Mouse (Mus musculus) layer of hippocampus, adult 9-10 months (tissue): ENCODE results near the gene Nsun2.
A peak's percentile ranks its signal among the peaks of the same experiment; 100 is the strongest.
"Not testable (repeated sequence)": the region's sequence is repeated elsewhere in the genome, so short reads cannot be mapped to it uniquely, and the experiment has no call there.

Experiments used
- DNase-seq: peaks from one replicate; pipeline ENCODE4 v3.0.0; 2022; ENCODE audit warnings: low spot score

Gene Nsun2

GRCm38 (mm10) chr13:69593453-69593852, 59.9 kb downstream of the Nsun2 start:
- DNase-seq: no peak

DNA sequence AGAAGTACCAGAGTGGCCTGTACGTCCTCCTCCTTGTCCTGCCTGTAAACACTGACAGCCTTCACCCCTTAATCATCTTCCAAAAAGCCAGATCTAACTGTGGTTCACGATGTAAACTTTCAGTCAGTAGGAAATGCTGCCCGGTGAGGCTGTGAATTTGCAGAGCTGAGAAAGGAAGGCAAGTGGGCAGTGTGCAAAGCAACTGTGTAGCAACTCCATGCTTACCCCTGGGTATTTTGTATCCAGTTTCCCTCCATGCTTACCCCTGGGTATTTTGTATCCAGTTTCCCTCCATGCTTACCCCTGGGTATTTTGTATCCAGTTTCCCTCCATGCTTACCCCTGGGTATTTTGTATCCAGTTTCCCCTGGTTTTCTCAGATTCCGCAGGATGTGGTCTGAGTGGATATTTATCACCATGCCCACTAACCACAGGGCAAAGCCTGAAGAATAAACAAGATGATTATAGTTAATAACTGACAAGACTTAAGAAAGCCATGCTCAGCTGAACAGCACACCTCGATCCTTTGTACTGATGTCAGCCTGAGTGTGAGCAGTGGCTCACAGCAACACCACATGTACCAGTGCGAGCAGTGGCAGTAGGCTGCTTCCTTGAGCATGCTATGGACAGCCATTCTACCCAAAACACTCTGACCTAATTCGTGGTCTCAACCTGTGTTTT, 61.2 kb downstream of the Nsun2 start:
- DNase-seq: no peak

- no peak for DNase-seq
Observed at GRCm38 (mm10) chr13:69595911-69596310, 62.4 kb downstream of the Nsun2 start.

DNA sequence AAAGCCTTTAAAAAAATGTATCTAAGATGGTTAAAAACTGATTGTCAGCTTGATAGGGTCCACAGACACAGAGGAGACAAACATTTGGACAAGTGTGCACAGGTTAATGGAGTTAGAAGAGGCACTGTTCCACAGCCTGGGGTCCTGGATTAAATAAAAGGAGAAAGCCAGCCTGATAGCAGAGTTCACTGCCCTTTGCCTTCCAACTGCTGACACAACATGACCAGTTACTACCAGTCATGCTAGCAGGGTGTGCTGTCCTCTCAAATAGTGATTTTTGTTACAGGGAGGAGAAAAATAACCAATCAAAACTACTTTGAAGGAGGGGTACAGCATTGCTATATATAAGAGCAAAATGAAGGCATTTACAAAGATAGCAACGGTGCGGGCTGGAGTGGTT, 63.0 kb downstream of the Nsun2 start:
- no peak for DNase-seq

- DNase-seq: no peak
Observed at GRCm38 (mm10) chr13:69598867-69599266, 65.3 kb downstream of the Nsun2 start.

DNA sequence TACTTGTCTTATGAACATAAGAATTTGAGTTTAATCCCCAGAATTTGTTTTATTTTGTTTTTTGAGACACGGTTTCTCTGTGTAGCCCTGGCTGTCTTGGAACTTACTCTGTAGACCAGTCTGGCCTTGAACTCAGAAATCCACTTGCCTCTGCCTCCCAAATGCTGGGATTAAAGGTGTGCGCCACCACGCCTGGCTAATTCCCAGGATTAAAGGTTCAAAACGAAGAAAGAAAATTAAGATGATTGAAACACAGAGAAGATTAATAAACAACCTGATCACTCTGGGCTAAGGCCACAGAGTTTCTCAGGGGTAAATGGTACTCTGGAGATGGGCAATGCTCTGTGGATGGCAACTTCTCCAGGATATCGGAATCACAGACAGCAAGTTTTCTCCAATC, 67.3 kb downstream of the Nsun2 start:
- not testable (repeated sequence) for DNase-seq

GRCm38 (mm10) chr13:69601321-69601720, 67.8 kb downstream of the Nsun2 start:
- DNase-seq: no peak

GRCm38 (mm10) chr13:69604670-69605069, 71.1 kb downstream of the Nsun2 start:
- DNase-seq: no peak

DNA sequence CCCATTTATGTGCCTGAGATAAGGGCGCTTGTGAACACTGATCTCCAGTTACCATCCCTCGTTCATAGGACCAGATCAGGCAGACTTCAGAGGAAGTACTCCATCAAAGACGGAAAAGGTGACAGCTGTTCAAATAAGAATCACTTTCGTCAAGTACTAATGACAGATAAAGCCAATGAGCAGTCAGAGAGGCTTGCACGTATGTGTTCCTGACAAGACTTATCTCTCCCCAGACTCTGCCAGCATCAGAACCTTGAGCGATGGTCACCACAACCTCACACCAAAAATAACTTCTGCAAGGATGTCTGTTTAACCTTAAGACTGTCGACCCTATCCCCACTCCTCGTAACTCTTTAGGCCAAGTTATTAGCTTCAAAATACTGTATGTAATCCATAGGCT, 75.2 kb downstream of the Nsun2 start:
- no peak for DNase-seq

- no peak for DNase-seq
Observed at GRCm38 (mm10) chr13:69610751-69611397, 77.3 kb downstream of the Nsun2 start.

DNA sequence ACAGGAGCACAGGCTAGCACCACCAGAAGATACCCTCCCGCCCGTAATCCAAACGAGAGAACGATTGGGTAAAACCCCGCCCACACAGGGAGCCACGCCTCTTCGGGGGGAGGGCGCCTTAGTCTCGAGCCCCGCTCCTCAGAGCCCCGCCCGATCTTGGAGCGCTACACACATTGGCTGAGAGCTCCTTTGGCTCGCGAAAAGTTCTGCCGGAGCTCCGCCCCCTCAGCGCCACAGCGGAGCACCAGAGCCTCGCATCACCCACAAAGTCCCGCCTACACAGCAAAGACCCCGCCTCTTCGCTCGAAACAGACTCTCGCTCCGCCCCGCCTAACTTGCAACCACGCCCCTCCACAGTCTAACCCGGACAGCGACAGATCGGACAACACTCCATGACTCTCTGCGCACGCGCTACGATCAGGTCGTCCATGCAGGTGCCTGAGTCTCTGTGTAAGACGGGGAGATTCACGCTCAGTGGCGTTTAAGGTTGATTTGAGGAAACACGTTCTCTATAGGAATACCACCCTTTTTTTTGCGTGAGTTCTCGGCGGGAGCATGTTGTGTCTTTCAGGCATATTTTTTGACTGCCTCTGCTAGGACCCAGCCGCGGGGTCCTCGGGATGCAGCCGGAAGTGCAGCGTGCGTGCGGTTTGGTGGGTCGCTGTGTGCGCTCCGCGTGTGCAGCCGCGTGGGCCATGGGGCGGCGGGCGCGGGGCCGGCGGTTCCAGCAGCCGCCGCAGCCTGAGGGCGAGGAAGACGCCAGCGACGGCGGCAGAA, 78.0 kb downstream of the Nsun2 start, which contains the start of gene Srd5a1:
Gene Srd5a1 (minus strand): TSS at position 45 of the 777 bp plus-strand sequence.
- DNase-seq: peak; percentile 99

DNA sequence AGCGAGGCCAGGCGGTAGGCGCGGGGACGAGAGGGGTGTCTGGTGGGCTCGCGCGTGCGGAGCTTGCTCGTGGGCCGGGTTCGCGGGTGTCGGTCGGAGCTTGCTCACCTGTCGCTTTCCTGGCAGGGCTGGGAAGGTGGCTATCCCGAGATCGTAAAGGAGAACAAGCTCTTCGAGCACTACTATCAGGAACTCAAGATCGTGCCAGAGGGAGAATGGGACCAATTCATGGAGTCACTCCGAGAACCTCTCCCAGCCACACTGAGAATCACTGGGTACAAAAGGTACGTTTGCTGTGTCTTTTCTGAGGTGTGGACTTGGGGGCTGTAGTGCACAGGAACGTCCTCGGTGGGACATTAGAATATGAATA, 78.6 kb downstream of the Nsun2 start:
- no peak for DNase-seq

DNA sequence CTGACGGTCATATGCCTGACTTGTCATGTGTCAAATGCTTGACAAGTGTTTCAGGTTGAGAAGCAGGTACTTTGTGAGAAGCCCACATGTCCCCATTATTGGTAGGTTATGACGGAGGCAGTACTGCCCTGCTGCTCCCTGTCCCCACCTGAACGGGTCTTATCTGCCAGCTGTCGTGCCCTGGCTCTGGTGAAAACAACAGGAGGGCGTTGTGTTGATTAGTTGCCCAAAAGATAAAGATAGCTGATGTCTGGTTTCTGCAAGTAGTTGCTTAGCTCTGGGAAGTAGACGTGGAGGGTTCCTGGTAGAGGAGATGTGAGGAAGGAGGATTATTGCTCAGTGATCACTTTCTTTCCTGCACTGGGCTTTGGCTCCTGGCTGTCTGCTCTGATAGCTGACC, 83.2 kb downstream of the Nsun2 start:
- no peak for DNase-seq

GRCm38 (mm10) chr13:69623843-69624242, 90.3 kb downstream of the Nsun2 start:
- DNase-seq: no peak

GRCm38 (mm10) chr13:69624510-69624909, 91.0 kb downstream of the Nsun2 start:
- no peak for DNase-seq

GRCm38 (mm10) chr13:69627941-69628340, 94.4 kb downstream of the Nsun2 start:
- DNase-seq: no peak

GRCm38 (mm10) chr13:69630576-69630975, 97.0 kb downstream of the Nsun2 start:
- DNase-seq: no peak

GRCm38 (mm10) chr13:69631111-69631510, 97.6 kb downstream of the Nsun2 start:
- DNase-seq: no peak

GRCm38 (mm10) chr13:69631659-69632058, 98.1 kb downstream of the Nsun2 start:
- DNase-seq: no peak

DNA sequence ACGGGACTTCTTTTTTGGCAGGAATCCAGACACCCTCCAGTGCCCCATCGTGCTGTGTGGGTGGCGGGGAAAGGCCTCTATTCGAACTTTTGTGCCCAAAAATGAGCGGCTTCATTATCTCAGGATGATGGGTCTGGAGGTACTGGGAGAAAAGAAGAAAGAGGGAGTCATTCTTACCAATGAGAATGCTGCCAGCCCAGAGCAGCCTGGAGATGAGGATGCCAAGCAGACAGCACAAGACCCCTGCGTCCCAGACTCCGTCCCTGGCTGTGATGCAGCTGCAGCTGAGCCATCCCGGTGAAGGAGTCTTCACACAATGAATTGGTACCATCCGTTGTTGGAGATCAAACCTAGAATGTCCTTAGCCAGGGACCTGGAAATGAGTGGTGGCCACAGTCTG, 100.0 kb downstream of the Nsun2 start:
- DNase-seq: no peak

DNA sequence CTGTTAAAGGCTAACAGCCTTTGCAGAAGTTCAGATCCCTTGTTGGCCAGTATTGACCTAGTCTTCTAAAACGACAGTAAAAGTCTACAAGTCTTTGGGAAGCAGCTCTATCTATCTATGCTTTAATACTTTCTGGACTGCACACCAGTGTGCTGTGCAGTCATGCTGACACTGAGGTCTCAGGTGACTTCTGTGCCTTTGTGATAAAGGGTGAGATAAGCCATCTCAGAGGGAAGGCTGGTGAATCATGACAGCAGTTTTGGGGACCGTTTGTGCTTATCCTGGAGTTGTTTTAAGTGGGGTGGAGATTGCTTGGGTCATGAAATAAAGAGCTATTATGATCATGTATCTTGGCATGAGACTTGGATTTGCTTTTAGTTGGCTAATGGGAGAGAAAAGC, 100.4 kb downstream of the Nsun2 start:
- DNase-seq: no peak

DNA sequence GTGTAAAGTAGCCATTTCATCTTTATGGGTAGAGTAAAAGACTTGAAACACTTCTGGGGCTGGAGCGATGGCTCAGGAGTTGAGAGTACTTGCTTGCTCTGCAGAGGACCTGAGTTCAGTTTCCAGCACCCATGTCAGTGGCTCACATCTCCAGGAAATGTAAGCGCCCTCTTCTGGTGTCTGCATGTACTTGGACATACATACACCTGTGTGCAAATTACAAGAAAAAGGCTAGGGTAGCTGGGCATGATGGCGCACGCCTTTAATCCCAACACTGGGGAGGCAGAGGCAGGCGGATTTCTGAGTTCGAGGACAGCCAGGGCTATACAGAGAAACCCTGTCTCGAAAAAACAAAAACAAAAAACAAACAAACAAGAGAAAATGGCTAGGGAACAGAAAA, 102.3 kb downstream of the Nsun2 start:
- not testable (repeated sequence) for DNase-seq

- no peak for DNase-seq
Observed at GRCm38 (mm10) chr13:69636375-69636774, 102.8 kb downstream of the Nsun2 start.
